Mouse (Mus musculus) adipocyte (in vitro differentiated cells): ENCODE results near the gene Papolb.

Experiments used
- DNase-seq: peaks from one replicate; pipeline ENCODE4 v3.0.0-alpha.2; 2016; ENCODE audit warnings: low spot score

The Papolb gene

GRCm38 (mm10) chr5:142529915-142530314, at the start of gene Papolb:
Papolb (minus strand) TSS chr5:142530076.
- DNase-seq: no peak

GRCm38 (mm10) chr5:142578192-142578591, 48.3 kb upstream of the Papolb start:
- DNase-seq: no peak

- peak; percentile 54 for DNase-seq
Measured at GRCm38 (mm10) chr5:142576832-142577231, 47.0 kb upstream of the Papolb start.

- DNase-seq: no peak
Measured at GRCm38 (mm10) chr5:142574323-142575057, 44.6 kb upstream of the Papolb start.

GRCm38 (mm10) chr5:142564606-142565005, 34.7 kb upstream of the Papolb start:
- DNase-seq: no peak

- DNase-seq: no peak
Measured at GRCm38 (mm10) chr5:142560261-142560660, 30.4 kb upstream of the Papolb start.

GRCm38 (mm10) chr5:142557397-142558067, 27.7 kb upstream of the Papolb start:
- DNase-seq: peak; percentile 94

GRCm38 (mm10) chr5:142556721-142557120, 26.8 kb upstream of the Papolb start:
- peak; percentile 90 for DNase-seq

- peak; percentile 96 for DNase-seq
Measured at GRCm38 (mm10) chr5:142555866-142556265, 26.0 kb upstream of the Papolb start.

GRCm38 (mm10) chr5:142550706-142551652, 21.1 kb upstream of the Papolb start, which contains the start of gene Radil:
Radil (minus strand) TSS chr5:142551098.
- DNase-seq: peak; percentile 100

- DNase-seq: peak; percentile 67
Measured at GRCm38 (mm10) chr5:142549961-142550705, 20.3 kb upstream of the Papolb start.

- DNase-seq: peak; percentile 74
Measured at GRCm38 (mm10) chr5:142549441-142549840, 19.6 kb upstream of the Papolb start.

- no peak for DNase-seq
Measured at GRCm38 (mm10) chr5:142547066-142547465, 17.2 kb upstream of the Papolb start.

GRCm38 (mm10) chr5:142546344-142546743, 16.5 kb upstream of the Papolb start:
- DNase-seq: no peak

GRCm38 (mm10) chr5:142545014-142545795, 15.3 kb upstream of the Papolb start:
- DNase-seq: no peak

GRCm38 (mm10) chr5:142537286-142537685, 7.4 kb upstream of the Papolb start:
- DNase-seq: no peak

GRCm38 (mm10) chr5:142535388-142535787, 5.5 kb upstream of the Papolb start:
- no peak for DNase-seq

GRCm38 (mm10) chr5:142524711-142525464, 5.0 kb downstream of the Papolb start:
- DNase-seq: no peak

- no peak for DNase-seq
Measured at GRCm38 (mm10) chr5:142521195-142521866, 8.5 kb downstream of the Papolb start.
